Mouse (Mus musculus) limb, embryonic 11.5 days (tissue): ENCODE measurements around the gene Gp1bb. TPM values are rescaled to one million over a fixed set of nuclear protein-coding genes. Genes with fewer than 3 reads are reported as not detected.

Experiments
- ATAC-seq: fragments of 200-750 bp; cut with Nextera tagmentation; 2 replicates; pipeline ENCODE4 v1.8.0; 2017; ENCODE audit warnings: low read depth; ENCODE audit not compliant: insufficient number of reproducible peaks, low FRiP score, low TSS enrichment
- DNase-seq: peaks from one replicate; pipeline ENCODE4 v3.0.0-alpha.2; 2015; ENCODE audit warnings: low spot score
- H3K27ac ChIP-seq: fragments of 300-500 bp; sonication (generic); replicated peaks from 2 replicates; pipeline ENCODE4 v1.5.1; 2014; ENCODE audit warnings: low read depth, mild to moderate bottlenecking, low read length
- H3K27me3 ChIP-seq: fragments of 300-500 bp; sonication (generic); 2 replicates; pipeline ENCODE4 v1.6.1; 2014; ENCODE audit warnings: mild to moderate bottlenecking, low read length, mixed read lengths; ENCODE audit not compliant: control insufficient read depth, insufficient read depth
- H3K36me3 ChIP-seq: fragments of 300-500 bp; sonication (generic); 2 replicates; pipeline ENCODE4 v1.6.1; 2014; ENCODE audit warnings: mild to moderate bottlenecking, low read length, moderate library complexity, mixed read lengths; ENCODE audit not compliant: control insufficient read depth, insufficient read depth
- H3K4me1 ChIP-seq: fragments of 300-500 bp; sonication (generic); 2 replicates; pipeline ENCODE4 v1.6.1; 2014; ENCODE audit warnings: low read length, mixed read lengths; ENCODE audit not compliant: control insufficient read depth, insufficient read depth
- H3K4me2 ChIP-seq: fragments of 300-500 bp; sonication (generic); 2 replicates; pipeline ENCODE4 v1.6.1; 2014; ENCODE audit warnings: low read depth, mild to moderate bottlenecking, moderate library complexity; ENCODE audit not compliant: severe bottlenecking
- H3K4me3 ChIP-seq: fragments of 300-500 bp; sonication (generic); 2 replicates; pipeline ENCODE4 v1.5.1; 2014; ENCODE audit warnings: low read depth, low read length
- H3K9ac ChIP-seq: fragments of 300-500 bp; sonication (generic); 2 replicates; pipeline ENCODE4 v1.6.1; 2014; ENCODE audit warnings: mild to moderate bottlenecking, low read length
- H3K9me3 ChIP-seq: fragments of 300-500 bp; sonication (generic); 2 replicates; pipeline ENCODE4 v1.6.1; 2016; ENCODE audit warnings: low read length; ENCODE audit not compliant: control insufficient read depth
- WGBS: fragments of 180-500 bp; shearing (Covaris S2); extraction: QIAGEN DNeasy Blood & Tissue Kit; methylation state at CpG from one replicate; pipeline ENCODE4 v1.1.7; 2014; 5-methylcytosine and 5-hydroxymethylcytosine counted together
- polyA plus RNA-seq: library from polyadenylated mRNA; unstranded; fragments of >200 nt; fragmentation: Nextera tagmentation; extraction: Ambion mirVana; gene quantifications from 2 replicates; pipeline ENCODE4 v1.2.1, GENCODE M21; 2014

Gp1bb gene
- 4.1 and 4.5 TPM in 2 replicates for polyA plus RNA-seq

GRCm38 (mm10) chr16:18622019-18622418, at the start of gene Gp1bb:
Gene Gp1bb, minus strand, starts transcription at chr16:18622403.
- peaks cover 93% of the 10 kb centered on the region for H3K27me3 ChIP-seq
- H3K9ac ChIP-seq = no peak within 1 kb of the TSS; the same call in 1 of the 2 replicates
- H3K36me3 ChIP-seq = no peaks in the 10 kb centered on the region
- H3K4me2 ChIP-seq = peak within 1 kb of the TSS; percentile 89
- no peaks in the 10 kb centered on the region for H3K9me3 ChIP-seq
- WGBS = 7% methylated on average over 17 of the region's 17 CpGs
- peak; percentile 57 for DNase-seq
- ATAC-seq = no peak
- H3K4me3 ChIP-seq = peak within 1 kb of the TSS; percentile 41
- H3K4me1 ChIP-seq = peaks cover 19% of the 10 kb centered on the region
- H3K27ac ChIP-seq = no peak within 1 kb of the TSS

- DNase-seq = no peak
- Histone ChIP-seq H3K9ac (no peak overlapping the region), H3K4me1 (no peaks in the 10 kb centered on the region), H3K27me3 (no peaks in the 10 kb centered on the region), H3K9me3 (no peaks in the 10 kb centered on the region), H3K4me3 (no peak overlapping the region), H3K4me2 (no peak overlapping the region), H3K27ac (no peak overlapping the region), H3K36me3 (no peaks in the 10 kb centered on the region)
- 82% methylated on average over 6 of the region's 6 CpGs for WGBS
- ATAC-seq = no peak
These were observed 47.7 kb upstream of the Gp1bb start for GRCm38 (mm10) chr16:18669914-18670313.

GRCm38 (mm10) chr16:18658597-18658996, 36.4 kb upstream of the Gp1bb start:
- no peaks in the 10 kb centered on the region for H3K36me3 ChIP-seq
- no peak overlapping the region for H3K9ac ChIP-seq
- H3K4me3 ChIP-seq = no peak overlapping the region
- no peaks in the 10 kb centered on the region for H3K27me3 ChIP-seq
- H3K9me3 ChIP-seq = no peaks in the 10 kb centered on the region
- H3K4me1 ChIP-seq = no peaks in the 10 kb centered on the region
- no peak for DNase-seq
- no peak for ATAC-seq
- H3K27ac ChIP-seq = no peak overlapping the region
- 76% methylated on average over 4 of the region's 4 CpGs for WGBS
- no peak overlapping the region for H3K4me2 ChIP-seq

DNA sequence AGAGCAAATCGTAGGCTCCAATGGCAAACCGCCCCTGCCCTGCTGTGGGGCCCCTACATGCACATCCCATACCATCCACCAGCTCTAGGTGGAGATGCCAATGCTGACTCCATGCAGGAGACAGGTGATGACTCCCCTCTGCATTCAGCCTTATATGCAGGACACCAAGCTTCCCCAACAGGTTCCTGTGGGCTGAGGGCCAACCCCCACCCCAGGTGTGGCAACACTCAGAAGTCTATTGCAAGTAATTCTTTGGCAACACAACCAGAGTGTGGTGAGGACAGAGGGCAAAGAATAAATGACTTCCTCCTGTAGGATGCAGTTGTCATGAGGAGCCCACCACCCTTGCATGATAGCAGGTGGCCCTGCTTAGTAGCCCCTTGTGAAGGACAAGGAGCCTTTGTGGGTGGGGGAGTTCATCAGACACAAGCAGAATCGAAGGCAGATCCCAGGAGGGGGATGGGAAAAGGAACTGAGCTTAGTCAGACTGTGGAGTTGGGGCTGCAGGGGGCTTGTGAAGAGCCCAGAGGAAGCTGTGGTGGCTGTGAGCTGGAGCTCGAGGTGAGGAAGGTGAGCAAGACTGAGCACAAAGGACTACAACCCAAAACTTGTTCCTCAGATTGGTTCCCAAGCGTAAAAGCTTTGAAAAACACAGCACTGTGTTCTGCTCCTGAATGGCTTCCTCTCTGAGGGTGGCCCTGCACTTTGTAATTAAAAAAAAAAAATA, 33.3 kb upstream of the Gp1bb start:
- Histone ChIP-seq H3K9me3 (no peaks in the 10 kb centered on the region), H3K9ac (no peak overlapping the region), H3K4me1 (no peaks in the 10 kb centered on the region), H3K27ac (no peak overlapping the region), H3K36me3 (no peaks in the 10 kb centered on the region), H3K27me3 (no peaks in the 10 kb centered on the region), H3K4me2 (no peak overlapping the region), H3K4me3 (no peak overlapping the region)
- no peak for DNase-seq
- WGBS = 59% methylated on average over 5 of the region's 5 CpGs
- no peak for ATAC-seq

DNA sequence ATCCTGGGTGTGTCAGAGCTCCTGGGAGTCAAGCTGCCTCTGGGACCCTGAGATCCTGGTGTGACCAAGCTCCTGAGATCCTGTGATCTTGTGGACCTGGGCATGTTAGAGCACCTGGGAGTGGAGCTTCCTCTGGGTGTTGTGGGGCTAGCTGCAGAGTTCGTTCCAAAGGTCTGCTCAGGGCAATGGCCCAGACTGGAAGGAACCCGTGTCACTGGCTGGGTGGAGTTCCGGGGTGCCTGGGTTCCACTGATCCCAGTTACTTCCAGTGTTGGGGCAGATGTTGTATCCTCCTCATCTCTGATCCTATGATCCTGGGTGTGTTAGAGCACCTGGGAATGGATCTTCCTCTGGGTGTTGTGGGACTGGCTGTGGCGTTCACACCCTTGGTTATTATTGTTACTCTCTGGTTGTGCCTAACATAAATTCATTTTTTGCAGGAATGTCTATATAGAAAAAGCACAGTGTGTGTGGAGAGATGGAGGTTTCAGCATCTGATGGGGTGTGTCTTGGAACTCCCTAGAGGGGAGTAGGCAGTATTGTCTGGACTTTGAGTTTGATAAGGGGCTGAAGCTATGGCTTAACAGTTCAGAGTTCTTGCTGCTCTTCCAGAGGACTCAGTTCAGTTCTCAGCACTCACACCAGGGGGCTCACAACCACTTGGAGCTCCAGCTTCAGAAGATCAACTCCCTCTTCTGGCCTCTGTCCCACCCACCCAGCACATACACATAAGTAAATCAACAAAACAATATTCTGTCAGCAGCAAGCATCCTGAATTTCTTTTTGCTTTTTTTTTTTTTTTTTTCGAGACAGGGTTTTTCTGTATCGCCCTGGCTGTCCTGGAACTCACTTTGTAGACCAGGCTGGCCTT, 31.3 kb upstream of the Gp1bb start:
- Histone ChIP-seq H3K4me3 (no peak overlapping the region), H3K9ac (no peak overlapping the region), H3K27ac (no peak overlapping the region), H3K4me1 (no peaks in the 10 kb centered on the region), H3K4me2 (no peak overlapping the region), H3K9me3 (no peaks in the 10 kb centered on the region), H3K27me3 (no peaks in the 10 kb centered on the region), H3K36me3 (no peaks in the 10 kb centered on the region)
- ATAC-seq (no peak), DNase-seq (no peak)
- WGBS = 91% methylated on average over 6 of the region's 6 CpGs

GRCm38 (mm10) chr16:18649126-18649525, 26.9 kb upstream of the Gp1bb start:
- no peak for DNase-seq
- Histone ChIP-seq H3K9me3 (no peaks in the 10 kb centered on the region), H3K4me3 (no peak overlapping the region), H3K27me3 (no peaks in the 10 kb centered on the region), H3K4me2 (no peak overlapping the region), H3K27ac (no peak overlapping the region), H3K4me1 (no peaks in the 10 kb centered on the region), H3K9ac (no peak overlapping the region), H3K36me3 (no peaks in the 10 kb centered on the region)
- ATAC-seq = no peak
- 67% methylated on average over 3 of the region's 3 CpGs for WGBS

GRCm38 (mm10) chr16:18645329-18645728, 23.1 kb upstream of the Gp1bb start:
- 68% methylated on average over 6 of the region's 6 CpGs for WGBS
- H3K27ac ChIP-seq = no peak overlapping the region

DNA sequence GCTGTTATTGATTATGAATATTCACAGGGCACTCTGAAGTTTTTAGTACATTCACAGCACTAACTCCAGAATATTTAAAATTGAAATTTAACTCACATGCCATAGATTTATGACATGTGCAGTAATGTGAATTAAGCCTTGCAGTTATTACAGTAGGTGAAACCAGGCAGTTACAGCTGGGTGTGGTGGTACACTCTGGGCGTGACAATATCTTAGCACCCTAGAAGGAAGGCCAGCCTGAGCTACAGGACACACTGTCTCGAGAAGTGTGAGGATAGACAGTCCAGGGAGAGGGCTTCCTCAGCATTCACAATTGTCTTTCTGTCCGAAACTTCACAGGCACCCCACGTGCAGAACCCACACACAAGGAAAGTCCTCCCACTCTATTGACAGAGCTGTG, 22.3 kb upstream of the Gp1bb start:
- no peaks in the 10 kb centered on the region for H3K4me1 ChIP-seq
- no peak for ATAC-seq
- no peaks in the 10 kb centered on the region for H3K36me3 ChIP-seq
- H3K9me3 ChIP-seq = no peaks in the 10 kb centered on the region
- DNase-seq = no peak
- H3K4me3 ChIP-seq = no peak overlapping the region
- H3K27ac ChIP-seq = no peak overlapping the region
- H3K27me3 ChIP-seq = no peaks in the 10 kb centered on the region
- 84% methylated on average over 4 of the region's 4 CpGs for whole genome bisulfite sequencing
- H3K9ac ChIP-seq = no peak overlapping the region
- H3K4me2 ChIP-seq = no peak overlapping the region

More at GRCm38 (mm10) chr16:18645329-18645728, 23.1 kb upstream of the Gp1bb start:
- Histone ChIP-seq H3K4me3 (no peak overlapping the region), H3K36me3 (no peaks in the 10 kb centered on the region), H3K9me3 (no peaks in the 10 kb centered on the region), H3K27me3 (no peaks in the 10 kb centered on the region), H3K9ac (no peak overlapping the region), H3K4me2 (no peak overlapping the region), H3K4me1 (no peaks in the 10 kb centered on the region)
- ATAC-seq (no peak), DNase-seq (no peak)
